Mouse (Mus musculus) neural tube, embryonic 14.5 days (tissue): ENCODE results near the gene Olfr212. TPM values are rescaled to one million over a fixed set of nuclear protein-coding genes. Genes with fewer than 3 reads are reported as not detected.
"Not testable (repeated sequence)": the region's sequence is repeated elsewhere in the genome, so short reads cannot be mapped to it uniquely, and the experiment has no call there.

Source experiments
- ATAC-seq: fragments of 200-750 bp; cut with Nextera tagmentation; 2 replicates; pipeline ENCODE4 v1.8.0; 2017; ENCODE audit warnings: low read depth, mild to moderate bottlenecking, moderate TSS enrichment, moderate library complexity
- H3K27ac ChIP-seq: fragments of 300-500 bp; sonication (generic); 2 replicates; pipeline ENCODE4 v1.5.1; 2014; ENCODE audit warnings: low read depth, mild to moderate bottlenecking, control low read depth, low read length, moderate library complexity, mixed read lengths
- H3K27me3 ChIP-seq: fragments of 300-500 bp; sonication (generic); 2 replicates; pipeline ENCODE4 v1.6.1; 2014; ENCODE audit warnings: low read length; ENCODE audit not compliant: control insufficient read depth, insufficient read depth
- H3K36me3 ChIP-seq: fragments of 300-500 bp; sonication (generic); 2 replicates; pipeline ENCODE4 v1.6.1; 2014; ENCODE audit warnings: low read length, mixed read lengths; ENCODE audit not compliant: control insufficient read depth, insufficient read depth
- H3K4me1 ChIP-seq: fragments of 300-500 bp; sonication (generic); 2 replicates; pipeline ENCODE4 v1.6.1; 2014; ENCODE audit warnings: low read length; ENCODE audit not compliant: control insufficient read depth, insufficient read depth
- H3K4me2 ChIP-seq: fragments of 300-500 bp; sonication (generic); 2 replicates; pipeline ENCODE4 v1.6.1; 2014; ENCODE audit warnings: mild to moderate bottlenecking, low read depth, low read length, control low read depth
- H3K4me3 ChIP-seq: fragments of 300-500 bp; sonication (generic); 2 replicates; pipeline ENCODE4 v1.5.1; 2014; ENCODE audit warnings: low read depth, low read length, control low read depth, mixed read lengths
- H3K9ac ChIP-seq: fragments of 300-500 bp; sonication (generic); replicated peaks from 2 replicates; pipeline ENCODE4 v1.6.1; 2014; ENCODE audit warnings: low read depth, mild to moderate bottlenecking, control low read depth, low read length, mixed read lengths
- H3K9me3 ChIP-seq: fragments of 300-500 bp; sonication (generic); 2 replicates; pipeline ENCODE4 v1.6.1; 2016; ENCODE audit warnings: low read length; ENCODE audit not compliant: control insufficient read depth
- WGBS: fragments of 180-500 bp; shearing (Covaris S2); extraction: QIAGEN DNeasy Blood & Tissue Kit; methylation state at CpG from one replicate; pipeline ENCODE4 v1.1.7; 2014; 5-methylcytosine and 5-hydroxymethylcytosine counted together
- polyA plus RNA-seq: library from polyadenylated mRNA; unstranded; fragments of >200 nt; fragmentation: Nextera tagmentation; extraction: Ambion mirVana; gene quantifications from 2 replicates; pipeline ENCODE4 v1.2.1, GENCODE M21; 2014

Gene Olfr212
- 0.17 TPM in 1 of 2 replicates, not detected in the other for polyA plus RNA-seq

DNA sequence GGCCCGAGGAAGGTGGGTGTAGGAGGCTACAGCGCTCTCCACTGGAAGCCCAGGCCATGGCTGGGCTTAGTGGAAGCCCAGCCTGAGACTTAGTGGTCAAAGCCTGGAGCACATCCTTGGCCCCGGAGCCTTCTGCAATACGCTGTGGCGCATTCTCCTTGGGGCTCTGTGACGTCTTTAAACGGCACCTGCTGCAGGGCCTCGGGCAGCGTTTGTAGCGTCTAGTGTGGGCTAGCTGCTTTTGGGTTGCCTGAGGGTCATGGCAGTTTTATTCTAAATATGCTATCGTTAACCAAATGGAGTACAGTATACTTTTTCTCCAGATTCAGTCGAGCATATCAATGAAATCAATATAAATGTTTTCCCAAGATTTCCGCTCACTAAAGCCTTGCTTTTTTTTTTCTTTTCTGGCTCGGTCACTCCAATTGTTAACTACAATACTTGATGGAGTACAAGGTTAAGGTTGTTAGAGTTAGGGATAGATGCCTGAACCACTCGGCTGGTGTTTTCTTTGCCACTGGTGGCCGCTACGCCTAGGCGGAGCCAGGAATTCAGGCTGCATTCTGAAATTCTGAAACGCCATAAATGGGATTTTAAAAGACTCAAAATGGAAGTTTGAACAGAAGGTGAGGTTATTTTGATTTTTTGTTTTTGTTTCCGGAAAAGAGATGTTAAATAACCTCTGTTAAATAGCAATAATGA lies at the start of gene Olfr212:
Gene Olfr212, plus strand, starts transcription at position 215 of the 702 bp plus-strand sequence.
- WGBS: 95% methylated on average over 20 of the region's 20 CpGs
- ATAC-seq, H3K4me3 ChIP-seq, H3K9me3 ChIP-seq, H3K36me3 ChIP-seq, H3K4me2 ChIP-seq, H3K4me1 ChIP-seq, H3K9ac ChIP-seq, H3K27ac ChIP-seq, H3K27me3 ChIP-seq: not testable (repeated sequence)

GRCm38 (mm10) chr6:116458728-116459127 lies 47.6 kb upstream of the Olfr212 start:
- Histone ChIP-seq H3K9me3 (no peaks in the 10 kb centered on the region), H3K4me3 (no peak overlapping the region), H3K4me1 (peaks cover 6% of the 10 kb centered on the region; the same call in 1 of the 2 replicates), H3K36me3 (no peaks in the 10 kb centered on the region), H3K27ac (no peak overlapping the region), H3K9ac (no peak overlapping the region), H3K4me2 (no peak overlapping the region), H3K27me3 (0 out of 2 replicates have a peak, but pooled peaks cover 4% of the 10 kb centered on the region)
- ATAC-seq: no peak
- 84% methylated on average over 4 of the region's 4 CpGs for WGBS

- Histone ChIP-seq H3K4me3 (no peak overlapping the region), H3K9me3 (no peaks in the 10 kb centered on the region), H3K36me3 (no peaks in the 10 kb centered on the region), H3K9ac (no peak overlapping the region), H3K27me3 (0 out of 2 replicates have a peak, but pooled peaks cover 4% of the 10 kb centered on the region), H3K4me1 (peaks cover 6% of the 10 kb centered on the region; the same call in 1 of the 2 replicates), H3K4me2 (no peak overlapping the region), H3K27ac (no peak overlapping the region)
- no peak for ATAC-seq
- 77% methylated on average over 2 of the region's 2 CpGs for WGBS
Observed at GRCm38 (mm10) chr6:116459232-116459631, 47.1 kb upstream of the Olfr212 start.

DNA sequence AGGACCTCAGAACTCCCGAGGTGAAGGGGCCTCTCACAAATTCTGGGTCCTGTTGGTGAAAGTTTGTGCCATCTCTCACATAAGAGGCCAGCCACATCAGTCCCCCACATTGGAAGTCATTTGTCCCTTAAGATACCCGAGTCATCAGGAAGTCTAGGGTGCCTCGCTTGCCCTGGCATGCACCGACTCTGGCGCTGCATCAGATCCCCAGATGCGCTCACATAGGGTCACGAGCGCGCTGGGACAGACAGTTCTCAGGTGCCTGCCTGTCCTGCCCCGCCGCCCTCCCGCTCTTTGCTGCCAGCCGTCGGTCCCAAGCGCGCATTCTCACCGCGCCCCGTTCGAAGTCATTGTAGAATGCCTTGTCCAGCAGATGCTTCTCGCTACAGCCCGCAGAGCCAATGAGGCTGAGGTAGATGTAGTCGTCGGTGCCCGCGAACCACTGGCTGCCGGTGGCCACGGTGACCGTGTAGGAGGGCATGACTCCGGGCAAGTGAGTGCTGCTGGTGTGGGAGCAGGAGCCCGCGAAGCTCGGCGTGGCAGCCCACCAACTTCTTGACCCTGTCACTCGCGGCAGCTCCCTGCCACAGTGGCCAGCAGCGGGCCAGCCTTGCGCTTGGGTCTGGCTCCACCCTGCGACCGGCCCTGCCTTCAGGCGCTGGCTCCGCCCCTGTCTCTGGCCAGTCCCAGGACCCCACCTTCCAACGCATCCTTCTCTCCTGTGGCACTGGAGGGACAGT lies 45.6 kb upstream of the Olfr212 start, which contains the start of gene Alox5:
Gene Alox5, minus strand, starts transcription at position 635 of the 740 bp plus-strand sequence.
- H3K9ac ChIP-seq: no peak within 1 kb of the TSS; the same call in 1 of the 2 replicates
- 4% methylated on average over 43 of the region's 43 CpGs for WGBS
- ATAC-seq: peak; percentile 68; the same call in 1 of the 2 replicates
- H3K36me3 ChIP-seq: no peaks in the 10 kb centered on the region
- peak within 1 kb of the TSS; percentile 24 for H3K4me3 ChIP-seq
- no peak within 1 kb of the TSS for H3K27ac ChIP-seq
- peaks cover 6% of the 10 kb centered on the region; the same call in 1 of the 2 replicates for H3K4me1 ChIP-seq
- peak within 1 kb of the TSS; percentile 56 for H3K4me2 ChIP-seq
- no peaks in the 10 kb centered on the region for H3K9me3 ChIP-seq
- H3K27me3 ChIP-seq: 0 out of 2 replicates have a peak, but pooled peaks cover 4% of the 10 kb centered on the region

DNA sequence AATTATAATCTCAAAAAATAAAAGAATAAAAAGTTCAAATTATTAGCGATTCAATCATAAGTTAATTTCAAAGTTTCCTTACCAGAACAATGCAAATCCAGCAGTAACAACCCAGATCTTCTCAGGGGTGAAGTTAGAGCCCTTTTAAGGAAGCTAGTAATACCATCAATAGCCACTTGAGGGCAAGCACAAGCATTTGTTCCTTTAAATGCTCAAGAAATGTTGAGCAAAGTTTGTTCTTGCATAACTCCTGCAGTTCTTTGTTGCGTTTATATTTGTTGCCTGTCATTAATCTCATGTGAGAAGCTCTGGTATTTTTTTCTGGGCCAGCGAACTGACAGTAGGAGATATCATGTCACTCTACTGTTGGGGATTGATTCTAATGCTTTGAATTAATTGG lies 38.2 kb upstream of the Olfr212 start:
- no peak for ATAC-seq
- WGBS: 29% methylated on average over 3 of the region's 3 CpGs
- Histone ChIP-seq H3K27ac (no peak overlapping the region), H3K4me3 (no peak overlapping the region), H3K4me2 (no peak overlapping the region), H3K36me3 (no peaks in the 10 kb centered on the region), H3K4me1 (no peaks in the 10 kb centered on the region), H3K27me3 (no peaks in the 10 kb centered on the region), H3K9me3 (no peaks in the 10 kb centered on the region), H3K9ac (no peak overlapping the region)

- WGBS: 61% methylated on average over 1 of the region's 1 CpGs
- H3K27me3 ChIP-seq: no peaks in the 10 kb centered on the region
- H3K4me3 ChIP-seq: no peak overlapping the region
- no peak overlapping the region for H3K9ac ChIP-seq
- H3K9me3 ChIP-seq: no peaks in the 10 kb centered on the region
- no peaks in the 10 kb centered on the region for H3K4me1 ChIP-seq
- no peak for ATAC-seq
- no peak overlapping the region for H3K4me2 ChIP-seq
- H3K36me3 ChIP-seq: no peaks in the 10 kb centered on the region
- H3K27ac ChIP-seq: no peak overlapping the region
Observed at GRCm38 (mm10) chr6:116485081-116485480, 21.2 kb upstream of the Olfr212 start.

- Histone ChIP-seq H3K4me2 (no peak overlapping the region), H3K9me3 (no peaks in the 10 kb centered on the region), H3K27me3 (no peaks in the 10 kb centered on the region), H3K4me1 (no peaks in the 10 kb centered on the region), H3K27ac (no peak overlapping the region), H3K4me3 (no peak overlapping the region), H3K36me3 (no peaks in the 10 kb centered on the region), H3K9ac (no peak overlapping the region)
- 74% methylated on average over 1 of the region's 1 CpGs for WGBS
- ATAC-seq: no peak
Observed at GRCm38 (mm10) chr6:116486833-116487232, 19.5 kb upstream of the Olfr212 start.

- H3K9ac ChIP-seq: no peak within 1 kb of the TSS
- ATAC-seq: no peak
- H3K4me3 ChIP-seq: no peak within 1 kb of the TSS
- no peaks in the 10 kb centered on the region for H3K9me3 ChIP-seq
- no peak within 1 kb of the TSS for H3K27ac ChIP-seq
- WGBS: 70% methylated on average over 4 of the region's 4 CpGs
- no peaks in the 10 kb centered on the region for H3K36me3 ChIP-seq
- H3K4me2 ChIP-seq: no peak within 1 kb of the TSS
- H3K4me1 ChIP-seq: no peaks in the 10 kb centered on the region
- no peaks in the 10 kb centered on the region for H3K27me3 ChIP-seq
Observed at GRCm38 (mm10) chr6:116488791-116489190, 17.5 kb upstream of the Olfr212 start, which contains the start of gene Olfr211. Olfr211 (plus strand) TSS chr6:116489091.

GRCm38 (mm10) chr6:116493742-116494141 lies 12.6 kb upstream of the Olfr212 start:
- no peak for ATAC-seq
- Histone ChIP-seq H3K4me3 (no peak overlapping the region), H3K4me2 (no peak overlapping the region), H3K9ac (no peak overlapping the region), H3K9me3 (no peaks in the 10 kb centered on the region), H3K27ac (no peak overlapping the region), H3K27me3 (no peaks in the 10 kb centered on the region), H3K4me1 (no peaks in the 10 kb centered on the region), H3K36me3 (no peaks in the 10 kb centered on the region)
- WGBS: 92% methylated on average over 5 of the region's 5 CpGs
